Mouse (Mus musculus) myocyte (in vitro differentiated cells): ENCODE measurements around the gene Spop. TPM values are rescaled to one million over a fixed set of nuclear protein-coding genes. Genes with fewer than 3 reads are reported as not detected.

Experiments
- H3K27me3 ChIP-seq: one replicate; pipeline ENCODE4 v1.6.1; 2011; ENCODE audit not compliant: control insufficient read depth, insufficient read depth, insufficient read length
- H3K36me3 ChIP-seq: one replicate; pipeline ENCODE4 v1.6.1; 2011; ENCODE audit not compliant: control insufficient read depth, insufficient read depth
- H3K4me2 ChIP-seq: one replicate; pipeline ENCODE4 v1.6.1; 2011; ENCODE audit warnings: low read depth, control low read depth
- H3K4me3 ChIP-seq: one replicate; pipeline ENCODE4 v1.5.1; 2011; ENCODE audit warnings: mild to moderate bottlenecking, control low read depth, moderate library complexity
- H3K79me2 ChIP-seq: one replicate; pipeline ENCODE4 v1.6.1; 2011; ENCODE audit not compliant: control insufficient read depth, insufficient read depth
- H3ac ChIP-seq: one replicate; pipeline ENCODE4 v1.6.1; 2011; ENCODE audit not compliant: control insufficient read depth, insufficient read length
- CEBPB ChIP-seq: IDR thresholded peaks from 2 replicates; pipeline ENCODE4 v1.6.1; 2011; ENCODE audit warnings: mild to moderate bottlenecking, moderate library complexity; ENCODE audit not compliant: poor library complexity, insufficient read depth, severe bottlenecking
- E2F4 ChIP-seq: IDR thresholded peaks from one replicate; pipeline ENCODE4 v1.6.1; 2011; ENCODE audit warnings: mild to moderate bottlenecking, control low read depth, moderate library complexity; ENCODE audit not compliant: insufficient read depth
- MAX ChIP-seq: IDR thresholded peaks from one replicate; pipeline ENCODE4 v1.6.1; 2011; ENCODE audit warnings: low read depth, mild to moderate bottlenecking, control low read depth
- MYOD1 ChIP-seq, 3 experiments: IDR thresholded peaks; one replicate each; pipeline ENCODE4 v1.6.1; 2011; ENCODE audit warnings: control low read depth in 2 of 3, low read depth in 2 of 3, mild to moderate bottlenecking in 2 of 3, moderate library complexity in 1 of 3; ENCODE audit not compliant: insufficient read length in 2 of 3, control insufficient read depth in 1 of 3
- MYOG ChIP-seq, 3 experiments: IDR thresholded peaks; one replicate each; pipeline ENCODE4 v1.6.1; 2011; ENCODE audit warnings: control low read depth in 2 of 3, low read depth in 2 of 3, mild to moderate bottlenecking in 2 of 3; ENCODE audit not compliant: insufficient read length in 2 of 3, control insufficient read depth in 1 of 3, insufficient read depth in 1 of 3
- POLR2A ChIP-seq: IDR thresholded peaks from one replicate; pipeline ENCODE4 v1.6.1; 2011; ENCODE audit warnings: low read depth, mild to moderate bottlenecking, control low read depth, moderate library complexity; ENCODE audit not compliant: insufficient read length
- POLR2AphosphoS2 ChIP-seq: IDR thresholded peaks from one replicate; pipeline ENCODE4 v1.6.1; 2011; ENCODE audit warnings: low read depth, control low read depth; ENCODE audit not compliant: insufficient read length
- REST ChIP-seq: IDR thresholded peaks from one replicate; pipeline ENCODE4 v1.6.1; 2011; ENCODE audit warnings: mild to moderate bottlenecking, control low read depth, moderate library complexity; ENCODE audit not compliant: insufficient read depth, insufficient read length
- SRF ChIP-seq: IDR thresholded peaks from one replicate; pipeline ENCODE4 v1.6.1; 2011; ENCODE audit warnings: low read depth; ENCODE audit not compliant: control insufficient read depth, insufficient read length
- TCF12 ChIP-seq: IDR thresholded peaks from one replicate; pipeline ENCODE4 v1.6.1; 2011; ENCODE audit warnings: mild to moderate bottlenecking, control low read depth; ENCODE audit not compliant: poor library complexity, insufficient read depth, severe bottlenecking
- TCF3 ChIP-seq: IDR thresholded peaks from one replicate; pipeline ENCODE4 v1.6.1; 2011; ENCODE audit warnings: low read depth, control low read depth; ENCODE audit not compliant: insufficient read length
- USF1 ChIP-seq: IDR thresholded peaks from one replicate; pipeline ENCODE4 v1.6.1; 2011; ENCODE audit warnings: low read depth, mild to moderate bottlenecking, control low read depth, moderate library complexity
- polyA plus RNA-seq: library from polyadenylated mRNA; unstranded; fragments of >200 nt; fragmentation: generic; extraction: Trizol; gene quantifications from one replicate; pipeline ENCODE4 v1.2.1, GENCODE M21; 2012; ENCODE audit warnings: missing spikeins

Gene Spop
- polyA plus RNA-seq, 1 experiment: 54.8 TPM

- Histone ChIP-seq H3K4me2 (peak overlapping the region; percentile 25), H3K27me3 (no peaks in the 10 kb centered on the region), H3K36me3 (no peaks in the 10 kb centered on the region), H3ac (no peak overlapping the region), H3K79me2 (no peaks in the 10 kb centered on the region), H3K4me3 (no peak overlapping the region)
- TF ChIP-seq E2F4 (no peak), SRF (no peak), TCF3 (no peak), TCF12 (no peak), MAX (no peak), MYOD1 (IDR thresholded peaks at IDR 0.05; ENCODE audit: control insufficient read depth in 1 of 3, insufficient read length in 2 of 3, low read depth in 2 of 3) (no peak)
Measured at GRCm38 (mm10) chr11:95397843-95398835, 15.7 kb upstream of the Spop start.

GRCm38 (mm10) chr11:95399520-95400020 lies 14.3 kb upstream of the Spop start:
- no peaks in the 10 kb centered on the region for H3K27me3 ChIP-seq
- H3ac ChIP-seq: no peak overlapping the region
- no peak overlapping the region for H3K4me2 ChIP-seq
- H3K79me2 ChIP-seq: no peaks in the 10 kb centered on the region
- no peak overlapping the region for H3K4me3 ChIP-seq
- H3K36me3 ChIP-seq: no peaks in the 10 kb centered on the region
- TF ChIP-seq TCF12 (no peak), E2F4 (no peak), MAX (no peak), MYOG (IDR thresholded peaks at IDR 0.05; ENCODE audit: control insufficient read depth in 1 of 3, insufficient read depth in 1 of 3, insufficient read length in 2 of 3, low read depth in 2 of 3) (no peak), POLR2A (no peak), MYOD1 (IDR thresholded peaks at IDR 0.05; ENCODE audit: control insufficient read depth in 1 of 3, insufficient read length in 2 of 3, low read depth in 2 of 3) (no peak)

- TF ChIP-seq MAX: no peak
- no peak for TF ChIP-seq CEBPB
- TF ChIP-seq REST: no peak
- no peak for TF ChIP-seq E2F4
- no peak for TF ChIP-seq TCF12
- TF ChIP-seq POLR2AphosphoS2: no peak
- no peak for TF ChIP-seq USF1
- no peak for TF ChIP-seq POLR2A
Measured at GRCm38 (mm10) chr11:95401568-95401967, 12.3 kb upstream of the Spop start.

GRCm38 (mm10) chr11:95402196-95402595 lies 11.7 kb upstream of the Spop start:
- Histone ChIP-seq H3K4me2 (peak overlapping the region; percentile 80), H3K4me3 (no peak overlapping the region), H3K36me3 (no peaks in the 10 kb centered on the region), H3K79me2 (no peaks in the 10 kb centered on the region), H3ac (no peak overlapping the region), H3K27me3 (no peaks in the 10 kb centered on the region)
- no peak for TF ChIP-seq MYOD1 (IDR thresholded peaks at IDR 0.05; ENCODE audit: control insufficient read depth in 1 of 3, insufficient read length in 2 of 3, low read depth in 2 of 3)
- TF ChIP-seq POLR2AphosphoS2: no peak
- TF ChIP-seq E2F4: no peak
- TF ChIP-seq POLR2A: no peak
- TF ChIP-seq MYOG (IDR thresholded peaks at IDR 0.05; ENCODE audit: control insufficient read depth in 1 of 3, insufficient read depth in 1 of 3, insufficient read length in 2 of 3, low read depth in 2 of 3): no peak
- TF ChIP-seq TCF12: no peak
- TF ChIP-seq CEBPB: no peak
- TF ChIP-seq USF1: no peak

More at GRCm38 (mm10) chr11:95401568-95401967, 12.3 kb upstream of the Spop start:
- H3K27me3 ChIP-seq: no peaks in the 10 kb centered on the region
- H3K79me2 ChIP-seq: no peaks in the 10 kb centered on the region
- H3K36me3 ChIP-seq: no peaks in the 10 kb centered on the region
- no peak overlapping the region for H3K4me3 ChIP-seq
- H3K4me2 ChIP-seq: peak overlapping the region; percentile 80
- H3ac ChIP-seq: no peak overlapping the region

- no peak overlapping the region for H3K4me3 ChIP-seq
- H3K4me2 ChIP-seq: peak overlapping the region; percentile 80
- no peaks in the 10 kb centered on the region for H3K36me3 ChIP-seq
Measured at GRCm38 (mm10) chr11:95402658-95403101, 11.2 kb upstream of the Spop start.

More at GRCm38 (mm10) chr11:95402658-95403101, 11.2 kb upstream of the Spop start:
- Histone ChIP-seq H3K79me2 (no peaks in the 10 kb centered on the region), H3K27me3 (no peaks in the 10 kb centered on the region), H3ac (no peak overlapping the region)
- TF ChIP-seq TCF3: no peak
- peak; percentile 14 for TF ChIP-seq POLR2A
- TF ChIP-seq POLR2AphosphoS2: no peak
- no peak for TF ChIP-seq REST
- TF ChIP-seq E2F4: no peak
- TF ChIP-seq SRF: peak; percentile 62
- TF ChIP-seq TCF12: no peak
- no peak for TF ChIP-seq MAX
- no peak for TF ChIP-seq MYOG (IDR thresholded peaks at IDR 0.05; ENCODE audit: control insufficient read depth in 1 of 3, insufficient read depth in 1 of 3, insufficient read length in 2 of 3, low read depth in 2 of 3)
- TF ChIP-seq CEBPB: no peak
- no peak for TF ChIP-seq USF1
- no peak for TF ChIP-seq MYOD1 (IDR thresholded peaks at IDR 0.05; ENCODE audit: control insufficient read depth in 1 of 3, insufficient read length in 2 of 3, low read depth in 2 of 3)
